Mouse (Mus musculus): ENCODE measurements at regions not wholly inside any gene's neighbourhood (a gene's known extent, or its start where the extent isn't known, plus 50 kb on each side); places are given as distances from the start of the nearest gene placed in this dataset.

DNA sequence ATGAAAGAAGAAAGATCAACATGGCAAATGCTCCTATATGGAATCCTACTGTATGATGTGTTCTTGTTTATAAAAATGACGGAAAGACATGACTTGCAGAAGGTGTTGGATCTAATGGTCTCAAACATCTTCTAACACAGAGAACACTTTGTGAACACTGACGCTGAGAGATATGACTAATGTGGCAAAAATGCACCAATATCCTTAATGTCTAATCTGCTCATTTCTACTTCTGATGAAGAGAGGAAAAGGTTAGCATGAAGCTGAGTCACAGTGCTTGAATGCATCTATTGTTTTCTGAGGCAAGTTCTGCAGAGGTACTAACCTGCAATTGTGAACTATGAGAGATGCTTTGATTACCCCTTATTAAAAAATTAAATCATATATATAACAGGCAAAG lies 293.2 kb upstream of the Jag1 start:
- TF ChIP-seq POLR2A (IDR thresholded peaks at IDR 0.05; ENCODE audit: low read depth, low read length) (no peak), CTCF (IDR thresholded peaks at IDR 0.05; ENCODE audit: extremely low read depth, insufficient read length, insufficient replicate concordance, low read depth, low read length) (no peak)
- H3K27ac ChIP-seq (ENCODE audit: insufficient read depth, low read depth, low read length), result no peak overlapping the region
- WGBS, result 73% methylated on average over 2 of the region's 2 CpGs

DNA sequence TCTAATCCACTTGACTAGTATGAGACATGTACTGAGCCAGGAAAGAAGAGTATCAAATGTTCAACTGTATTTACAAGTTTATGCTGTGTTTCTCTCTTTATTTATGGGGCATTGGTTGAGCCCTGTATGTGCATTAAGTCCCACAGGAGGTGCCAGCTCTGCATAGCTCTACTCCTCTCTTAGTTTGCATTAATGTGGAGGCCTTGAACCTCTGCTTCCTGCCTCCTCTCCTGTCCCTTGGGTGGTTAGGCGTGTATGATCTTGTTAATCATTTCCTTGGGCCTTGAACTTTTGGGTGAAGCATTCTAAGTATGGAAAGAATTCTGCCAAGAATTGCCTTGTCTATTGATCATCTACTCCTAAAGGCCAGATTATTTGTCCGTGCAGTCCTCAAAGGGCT lies 291.9 kb upstream of the Jag1 start:
- 43% methylated on average over 2 of the region's 2 CpGs for WGBS
- H3K36me3 ChIP-seq (ENCODE audit: control insufficient read depth, insufficient read depth, low read length), result no peaks in the 10 kb centered on the region
- H3K27ac ChIP-seq (ENCODE audit: insufficient read depth, low read depth, low read length), result no peak overlapping the region
- H3K4me3 ChIP-seq (ENCODE audit: low read depth, low read length), result no peak overlapping the region
- no peak for TF ChIP-seq POLR2A (IDR thresholded peaks at IDR 0.05; ENCODE audit: low read depth, low read length)
- no peak for TF ChIP-seq CTCF (IDR thresholded peaks at IDR 0.05; ENCODE audit: extremely low read depth, insufficient read length, insufficient replicate concordance, low read depth, low read length)
- no peaks in the 10 kb centered on the region for H3K27me3 ChIP-seq (ENCODE audit: control insufficient read depth, insufficient read depth, low read length)
- H3K4me1 ChIP-seq (ENCODE audit: control insufficient read depth, insufficient read depth, insufficient read length, low read length), result no peaks in the 10 kb centered on the region

More for the DNA sequence above, 293.2 kb upstream of the Jag1 start:
- no peaks in the 10 kb centered on the region for H3K27me3 ChIP-seq (ENCODE audit: control insufficient read depth, insufficient read depth, low read length)
- no peaks in the 10 kb centered on the region for H3K36me3 ChIP-seq (ENCODE audit: control insufficient read depth, insufficient read depth, low read length)
- no peak overlapping the region for H3K4me3 ChIP-seq (ENCODE audit: low read depth, low read length)
- no peaks in the 10 kb centered on the region for H3K4me1 ChIP-seq (ENCODE audit: control insufficient read depth, insufficient read depth, insufficient read length, low read length)

DNA sequence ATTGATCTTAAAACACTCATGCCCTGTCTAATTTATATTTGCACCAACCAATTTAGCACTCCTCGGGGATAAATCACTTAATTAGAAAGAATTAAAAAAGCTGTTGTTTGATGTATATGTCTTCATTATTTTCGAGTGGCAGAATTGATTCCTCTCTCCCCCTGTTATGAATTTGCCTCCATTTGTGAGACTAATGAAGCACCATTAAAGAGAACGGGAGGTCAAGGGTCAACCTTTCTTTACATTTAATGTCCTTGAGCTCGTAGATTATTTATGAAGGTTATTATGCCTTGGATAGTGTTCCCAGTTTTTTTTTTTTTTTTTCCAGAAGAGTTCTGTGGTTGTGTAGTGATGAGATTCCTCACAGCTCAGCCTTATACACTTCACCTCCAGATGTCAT lies 277.0 kb upstream of the Jag1 start:
- TF ChIP-seq CTCF (IDR thresholded peaks at IDR 0.05; ENCODE audit: extremely low read depth, insufficient read length, insufficient replicate concordance, low read depth, low read length), result no peak
- TF ChIP-seq POLR2A (IDR thresholded peaks at IDR 0.05; ENCODE audit: low read depth, low read length), result no peak
- no peaks in the 10 kb centered on the region for H3K36me3 ChIP-seq (ENCODE audit: control insufficient read depth, insufficient read depth, low read length)
- H3K27ac ChIP-seq (ENCODE audit: insufficient read depth, low read depth, low read length), result no peak overlapping the region
- no peaks in the 10 kb centered on the region for H3K27me3 ChIP-seq (ENCODE audit: control insufficient read depth, insufficient read depth, low read length)
- H3K4me1 ChIP-seq (ENCODE audit: control insufficient read depth, insufficient read depth, insufficient read length, low read length), result no peaks in the 10 kb centered on the region
- no peak overlapping the region for H3K4me3 ChIP-seq (ENCODE audit: low read depth, low read length)
- WGBS, result 65% methylated on average over 4 of the region's 4 CpGs

DNA sequence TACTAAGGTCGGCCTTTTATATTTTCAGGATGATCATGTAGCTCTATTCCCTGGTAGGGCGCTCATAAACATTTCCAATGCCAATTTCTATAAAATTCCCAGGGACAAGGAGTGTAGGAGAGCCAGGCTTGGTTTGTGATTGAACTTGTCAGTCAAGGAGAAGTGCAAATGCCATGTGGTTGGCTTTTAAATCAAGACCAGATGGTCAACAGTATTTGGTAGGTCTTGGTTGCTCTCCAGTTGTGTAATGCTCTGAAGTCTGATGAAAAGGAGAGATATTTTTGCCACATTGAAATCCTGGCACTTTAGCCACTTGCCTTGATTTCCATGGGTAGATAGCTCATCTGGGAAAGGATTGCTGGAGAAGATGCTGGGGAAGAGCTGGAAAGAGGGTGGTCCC lies 263.4 kb upstream of the Jag1 start:
- no peak overlapping the region for H3K27ac ChIP-seq (ENCODE audit: insufficient read depth, low read depth, low read length)
- no peak overlapping the region for H3K4me3 ChIP-seq (ENCODE audit: low read depth, low read length)
- no peaks in the 10 kb centered on the region for H3K27me3 ChIP-seq (ENCODE audit: control insufficient read depth, insufficient read depth, low read length)
- H3K36me3 ChIP-seq (ENCODE audit: control insufficient read depth, insufficient read depth, low read length), result no peaks in the 10 kb centered on the region
- 89% methylated on average over 2 of the region's 2 CpGs for WGBS
- TF ChIP-seq CTCF (IDR thresholded peaks at IDR 0.05; ENCODE audit: extremely low read depth, insufficient read length, insufficient replicate concordance, low read depth, low read length) (no peak), POLR2A (IDR thresholded peaks at IDR 0.05; ENCODE audit: low read depth, low read length) (no peak)
- no peaks in the 10 kb centered on the region for H3K4me1 ChIP-seq (ENCODE audit: control insufficient read depth, insufficient read depth, insufficient read length, low read length)

DNA sequence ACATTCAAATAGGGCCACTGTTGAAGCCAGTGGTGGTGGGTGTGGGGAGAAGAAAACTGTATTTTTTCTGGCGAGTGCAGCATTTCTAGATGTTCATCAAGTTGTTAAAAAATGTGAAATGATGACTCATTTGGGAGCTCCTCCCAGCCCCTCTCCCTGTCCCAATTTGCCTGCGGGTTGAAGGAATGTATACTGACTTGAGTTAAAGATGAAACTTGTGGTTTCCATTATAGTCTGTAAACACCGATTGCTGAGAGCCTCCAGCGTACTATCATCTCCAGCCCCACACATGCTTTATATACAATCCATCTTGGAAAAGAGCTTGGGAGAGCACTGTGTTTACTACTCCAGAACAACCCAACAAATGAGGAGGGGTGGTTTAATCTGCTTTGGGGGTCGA lies 258.9 kb upstream of the Jag1 start:
- 65% methylated on average over 5 of the region's 5 CpGs for WGBS
- TF ChIP-seq CTCF (IDR thresholded peaks at IDR 0.05; ENCODE audit: extremely low read depth, insufficient read length, insufficient replicate concordance, low read depth, low read length), result no peak
- no peak for TF ChIP-seq POLR2A (IDR thresholded peaks at IDR 0.05; ENCODE audit: low read depth, low read length)
- Histone ChIP-seq H3K27ac (ENCODE audit: insufficient read depth, low read depth, low read length) (no peak overlapping the region), H3K4me1 (ENCODE audit: control insufficient read depth, insufficient read depth, insufficient read length, low read length) (no peaks in the 10 kb centered on the region), H3K27me3 (ENCODE audit: control insufficient read depth, insufficient read depth, low read length) (no peaks in the 10 kb centered on the region), H3K4me3 (ENCODE audit: low read depth, low read length) (no peak overlapping the region), H3K36me3 (ENCODE audit: control insufficient read depth, insufficient read depth, low read length) (no peaks in the 10 kb centered on the region)

DNA sequence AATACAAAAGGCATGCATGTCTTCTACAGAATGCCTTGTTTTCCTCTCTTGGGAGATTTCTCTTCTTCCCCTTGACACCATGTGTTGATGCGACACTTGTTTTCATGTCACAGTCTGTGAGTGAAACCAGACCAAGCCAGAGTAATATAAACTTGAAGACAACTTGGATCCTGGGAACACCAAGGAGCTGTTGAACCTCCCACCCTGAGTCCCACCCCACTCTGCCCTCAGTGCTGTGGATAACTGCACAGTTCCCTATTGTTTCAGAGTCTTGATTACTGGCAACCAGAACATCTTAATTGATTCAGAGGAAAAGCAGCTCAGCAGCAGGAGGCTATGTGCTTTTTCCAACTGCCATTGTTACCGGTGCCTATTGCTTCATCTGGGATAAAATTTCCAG lies 254.6 kb upstream of the Jag1 start:
- no peak for TF ChIP-seq CTCF (IDR thresholded peaks at IDR 0.05; ENCODE audit: extremely low read depth, insufficient read length, insufficient replicate concordance, low read depth, low read length)
- TF ChIP-seq POLR2A (IDR thresholded peaks at IDR 0.05; ENCODE audit: low read depth, low read length), result no peak
- no peaks in the 10 kb centered on the region for H3K36me3 ChIP-seq (ENCODE audit: control insufficient read depth, insufficient read depth, low read length)
- no peak overlapping the region for H3K4me3 ChIP-seq (ENCODE audit: low read depth, low read length)
- H3K27me3 ChIP-seq (ENCODE audit: control insufficient read depth, insufficient read depth, low read length), result no peaks in the 10 kb centered on the region
- H3K4me1 ChIP-seq (ENCODE audit: control insufficient read depth, insufficient read depth, insufficient read length, low read length), result no peaks in the 10 kb centered on the region
- no peak overlapping the region for H3K27ac ChIP-seq (ENCODE audit: insufficient read depth, low read depth, low read length)
- WGBS, result 87% methylated on average over 2 of the region's 2 CpGs

DNA sequence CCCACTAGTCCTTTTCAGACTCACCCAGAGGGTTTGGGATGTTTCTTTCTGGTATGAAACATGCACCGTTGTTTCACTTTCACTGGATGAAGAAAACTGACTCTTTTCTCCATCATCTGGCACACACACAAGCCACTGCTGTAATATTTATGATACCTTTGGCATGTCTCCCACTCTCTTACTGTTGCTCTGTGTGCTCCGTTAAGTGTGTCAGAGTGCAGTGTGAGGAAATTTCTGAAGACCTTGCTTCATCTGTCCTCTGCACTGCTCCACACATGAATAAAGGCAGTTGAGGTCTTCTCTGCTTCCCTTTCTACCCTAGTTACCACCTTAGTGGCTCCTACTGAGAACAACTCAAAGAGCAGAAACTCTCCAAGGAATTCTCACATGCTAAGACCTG lies 246.6 kb upstream of the Jag1 start:
- H3K36me3 ChIP-seq (ENCODE audit: control insufficient read depth, insufficient read depth, low read length), result no peaks in the 10 kb centered on the region
- H3K4me1 ChIP-seq (ENCODE audit: control insufficient read depth, insufficient read depth, insufficient read length, low read length), result no peaks in the 10 kb centered on the region
- 33% methylated on average over 2 of the region's 2 CpGs for WGBS
- no peak for TF ChIP-seq POLR2A (IDR thresholded peaks at IDR 0.05; ENCODE audit: low read depth, low read length)
- TF ChIP-seq CTCF (IDR thresholded peaks at IDR 0.05; ENCODE audit: extremely low read depth, insufficient read length, insufficient replicate concordance, low read depth, low read length), result no peak
- no peaks in the 10 kb centered on the region for H3K27me3 ChIP-seq (ENCODE audit: control insufficient read depth, insufficient read depth, low read length)
- no peak overlapping the region for H3K27ac ChIP-seq (ENCODE audit: insufficient read depth, low read depth, low read length)
- H3K4me3 ChIP-seq (ENCODE audit: low read depth, low read length), result no peak overlapping the region
